Mouse (Mus musculus) CH12.LX (cell line): ENCODE measurements around the gene Nr2e1. TPM values are rescaled to one million over a fixed set of nuclear protein-coding genes. Genes with fewer than 3 reads are reported as not detected.

Experiments used
- DNase-seq: peaks from one replicate; pipeline ENCODE4 v3.0.0-alpha.2; 2013; ENCODE audit errors: extremely low read depth
- H3K27ac ChIP-seq: 2 replicates; pipeline ENCODE4 v1.5.1; 2012; ENCODE audit warnings: low read depth, mild to moderate bottlenecking, control low read depth, moderate library complexity; ENCODE audit not compliant: insufficient read depth
- H3K27me3 ChIP-seq: replicated peaks from 2 replicates; pipeline ENCODE3; 2012; ENCODE audit warnings: inconsistent platforms
- H3K36me3 ChIP-seq, 2 experiments: replicated peaks in 1 of 2; 2 replicates each; pipeline versions ENCODE3 to v1.6.1; 2012; ENCODE audit warnings: inconsistent platforms in 1 of 2, low read length in 1 of 2, mild to moderate bottlenecking in 1 of 2, mixed read lengths in 1 of 2, moderate library complexity in 1 of 2; ENCODE audit not compliant: control insufficient read depth in 1 of 2, insufficient read depth in 1 of 2
- H3K4me1 ChIP-seq, 2 experiments: 2 replicates each; pipeline ENCODE4 v1.6.1; 2012; ENCODE audit warnings: inconsistent platforms in 1 of 2, moderate library complexity in 1 of 2; ENCODE audit not compliant: insufficient read depth in 2 of 2, control insufficient read depth in 1 of 2
- H3K4me2 ChIP-seq: 2 replicates; pipeline ENCODE4 v1.6.1; 2012; ENCODE audit warnings: low read depth, mild to moderate bottlenecking, control low read depth; ENCODE audit not compliant: poor library complexity, insufficient read depth, severe bottlenecking
- H3K4me3 ChIP-seq, 3 experiments: fragments of 150-350 bp in 1 of 3; sonication (generic) in 1 of 3; replicated peaks in 1 of 3; 2 replicates each; pipeline versions ENCODE3 to v1.5.1; 2011 to 2012; ENCODE audit warnings: low read depth in 2 of 3, low read length in 2 of 3, mild to moderate bottlenecking in 2 of 3, moderate library complexity in 2 of 3, control low read depth in 1 of 3, improper control_type of control experiment in 1 of 3, inconsistent platforms in 1 of 3, mixed read lengths in 1 of 3; ENCODE audit not compliant: poor library complexity in 1 of 3
- H3K79me2 ChIP-seq: replicated peaks from 2 replicates; pipeline ENCODE4 v1.6.1; 2012; ENCODE audit warnings: mild to moderate bottlenecking, moderate library complexity; ENCODE audit not compliant: control insufficient read depth, poor library complexity, insufficient read depth, severe bottlenecking; ENCODE audit errors: extremely low read depth
- H3K9ac ChIP-seq: 2 replicates; pipeline ENCODE4 v1.6.1; 2012; ENCODE audit warnings: low read depth, mild to moderate bottlenecking, control low read depth, moderate library complexity; ENCODE audit not compliant: insufficient read depth
- H3K9me3 ChIP-seq: replicated peaks from 2 replicates; pipeline ENCODE3; 2012; ENCODE audit warnings: low read length, inconsistent platforms, mixed read lengths
- CHD2 ChIP-seq: IDR thresholded peaks from 2 replicates; pipeline ENCODE4 v1.6.1; 2011; ENCODE audit warnings: low read length, improper control_type of control experiment
- CTCF ChIP-seq, 2 experiments: IDR thresholded peaks in 1 of 2; conservative IDR thresholded peaks in 1 of 2; 2 replicates each; pipeline ENCODE4 v1.5.1; 2011 to 2012; ENCODE audit warnings: low read depth in 2 of 2, low read length in 2 of 2, improper control_type of control experiment in 1 of 2, inconsistent platforms in 1 of 2, mild to moderate bottlenecking in 1 of 2, moderate library complexity in 1 of 2
- ELF1 ChIP-seq: IDR thresholded peaks from 2 replicates; pipeline ENCODE4 v1.6.1; 2014; ENCODE audit warnings: low read depth, mild to moderate bottlenecking, inconsistent platforms, low read length, improper control_type of control experiment
- EP300 ChIP-seq: IDR thresholded peaks from 2 replicates; pipeline ENCODE4 v1.6.1; 2011; ENCODE audit warnings: low read length, improper control_type of control experiment
- GABPA ChIP-seq: IDR thresholded peaks from 2 replicates; pipeline ENCODE4 v1.6.1; 2012; ENCODE audit warnings: low read depth, low read length, improper control_type of control experiment, inconsistent platforms; ENCODE audit not compliant: insufficient replicate concordance
- JUN ChIP-seq: IDR thresholded peaks from 2 replicates; pipeline ENCODE4 v1.6.1; 2011; ENCODE audit warnings: low read depth, mild to moderate bottlenecking, low read length, improper control_type of control experiment, moderate library complexity; ENCODE audit not compliant: insufficient read depth
- JUND ChIP-seq: conservative IDR thresholded peaks from 2 replicates; pipeline ENCODE4 v1.6.1; 2011; ENCODE audit warnings: low read depth, low read length, improper control_type of control experiment
- MAX ChIP-seq: IDR thresholded peaks from 2 replicates; pipeline ENCODE4 v1.6.1; 2011; ENCODE audit warnings: low read length, improper control_type of control experiment
- MAZ ChIP-seq: IDR thresholded peaks from 2 replicates; pipeline ENCODE4 v1.6.1; 2012; ENCODE audit warnings: low read depth, mild to moderate bottlenecking, inconsistent platforms, low read length, improper control_type of control experiment, moderate library complexity
- MEF2A ChIP-seq: IDR thresholded peaks from 2 replicates; pipeline ENCODE4 v1.6.1; 2014; ENCODE audit warnings: low read depth, mild to moderate bottlenecking, inconsistent platforms, low read length, improper control_type of control experiment, borderline replicate concordance
- MYC ChIP-seq: IDR thresholded peaks from 2 replicates; pipeline ENCODE4 v1.6.1; 2011; ENCODE audit warnings: low read depth, mild to moderate bottlenecking, improper control_type of control experiment, low read length
- PAX5 ChIP-seq: IDR thresholded peaks from 2 replicates; pipeline ENCODE4 v1.6.1; 2012; ENCODE audit warnings: low read length, inconsistent platforms, mixed read lengths
- POLR2AphosphoS2 ChIP-seq: IDR thresholded peaks from 2 replicates; pipeline ENCODE4 v1.6.1; 2011; ENCODE audit warnings: low read depth, low read length, improper control_type of control experiment
- RAD21 ChIP-seq: IDR thresholded peaks from 2 replicates; pipeline ENCODE4 v1.6.1; 2011; ENCODE audit warnings: low read depth, mild to moderate bottlenecking, low read length, improper control_type of control experiment, moderate library complexity
- SIN3A ChIP-seq: IDR thresholded peaks from 2 replicates; pipeline ENCODE4 v1.6.1; 2012; ENCODE audit warnings: low read length, improper control_type of control experiment, inconsistent platforms
- TBP ChIP-seq: conservative IDR thresholded peaks from 2 replicates; pipeline ENCODE4 v1.6.1; 2011; ENCODE audit warnings: low read depth, low read length, improper control_type of control experiment
- UBTF ChIP-seq: IDR thresholded peaks from 2 replicates; pipeline ENCODE4 v1.6.1; 2012; ENCODE audit warnings: low read depth, mild to moderate bottlenecking, inconsistent platforms, low read length, improper control_type of control experiment, moderate library complexity
- USF1 ChIP-seq: IDR thresholded peaks from 2 replicates; pipeline ENCODE4 v1.6.1; 2014; ENCODE audit warnings: low read depth, mild to moderate bottlenecking, inconsistent platforms, low read length, improper control_type of control experiment
- ZC3H11A ChIP-seq: IDR thresholded peaks from 2 replicates; pipeline ENCODE4 v1.6.1; 2012; ENCODE audit warnings: low read depth, mild to moderate bottlenecking, inconsistent platforms, low read length, improper control_type of control experiment
- ZKSCAN1 ChIP-seq: IDR thresholded peaks from 2 replicates; pipeline ENCODE4 v1.6.1; 2012; ENCODE audit warnings: low read depth, inconsistent platforms, low read length, improper control_type of control experiment, borderline replicate concordance
- dilution Hi-C: fragments of 300-500 bp; cut with MboI; formaldehyde crosslinking; loops from 2 replicates; pipeline ENCODE4 v1.14.3; 2020; ENCODE audit warnings: low sequenced_read_pairs; ENCODE audit not compliant: extremely low pct_unique_long_range_greater_than_20kb, extremely low pct_ligation_motif_present
- in situ Hi-C: fragments of 300-500 bp; cut with MboI; formaldehyde crosslinking; loops from 3 replicates; pipeline ENCODE4 v1.14.3; 2019; ENCODE audit warnings: low sequenced_read_pairs, low pct_ligation_motif_present, low pct_unique_long_range_greater_than_20kb, mixed read lengths
- polyA plus RNA-seq: library from polyadenylated mRNA; unstranded; fragments of >175 nt; gene quantifications from 2 replicates; pipeline ENCODE4 v1.2.1, GENCODE M21; 2012; ENCODE audit warnings: low read depth; ENCODE audit not compliant: insufficient read length
- total RNA-seq, 2 experiments: library from RNA; depleted of rRNA; stranded (reverse); fragments of 300-350 nt in 1 of 2; fragments of >200 nt in 1 of 2; gene quantifications; 2 replicates each; pipeline ENCODE4 v1.2.3; 2012 to 2014

The Nr2e1 gene
- total and polyA plus RNA-seq, 3 experiments: not detected

GRCm38 (mm10) chr10:42537571-42538316 lies 45.7 kb downstream of the Nr2e1 start:
- dilution Hi-C loops: no loop called here
- Histone ChIP-seq H3K4me1 (0 out of 4 replicates have a peak, but pooled peaks cover 0 to 4% of the 10 kb centered on the region in 2 experiments), H3K4me3 (no peak overlapping the region), H3K79me2 (peaks cover 2% of the 10 kb centered on the region; the same call in 1 of the 2 replicates), H3K36me3 (peaks cover 29 to 51% of the 10 kb centered on the region in 2 experiments), H3K9me3 (no peaks in the 10 kb centered on the region), H3K9ac (no peak overlapping the region), H3K4me2 (no peak overlapping the region), H3K27ac (no peak overlapping the region), H3K27me3 (no peaks in the 10 kb centered on the region)
- no peak for TF ChIP-seq RAD21
- TF ChIP-seq MAZ: no peak
- TF ChIP-seq GABPA: no peak
- TF ChIP-seq CTCF (conservative IDR thresholded peaks at IDR 0.05 in 1 of 2, IDR thresholded peaks at IDR 0.05 in 1 of 2; ENCODE audit: low read depth in 2 of 2, low read length in 2 of 2): no peak
- TF ChIP-seq POLR2AphosphoS2: no peak
- no peak for TF ChIP-seq UBTF
- no peak for TF ChIP-seq SIN3A
- TF ChIP-seq MEF2A: no peak
- no peak for TF ChIP-seq ELF1
- no peak for TF ChIP-seq CHD2
- TF ChIP-seq ZC3H11A: no peak
- in situ Hi-C loops: no loop called here
- no peak for DNase-seq

- Histone ChIP-seq H3K9me3 (no peaks in the 10 kb centered on the region), H3K4me3 (no peak overlapping the region), H3K9ac (no peak overlapping the region), H3K27ac (no peak overlapping the region), H3K4me2 (no peak overlapping the region), H3K79me2 (peaks cover 2% of the 10 kb centered on the region; the same call in 1 of the 2 replicates), H3K27me3 (no peaks in the 10 kb centered on the region), H3K4me1 (0 out of 4 replicates have a peak, but pooled peaks cover 0 to 4% of the 10 kb centered on the region in 2 experiments), H3K36me3 (peaks cover 44 to 80% of the 10 kb centered on the region in 2 experiments)
- TF ChIP-seq MEF2A: no peak
- no peak for TF ChIP-seq PAX5
- TF ChIP-seq MYC: no peak
- no peak for TF ChIP-seq ELF1
- TF ChIP-seq USF1: no peak
- TF ChIP-seq TBP: no peak
- no peak for TF ChIP-seq JUND
- no peak for TF ChIP-seq JUN
- no peak for TF ChIP-seq MAX
- TF ChIP-seq EP300: no peak
- no peak for TF ChIP-seq MAZ
- no peak for TF ChIP-seq RAD21
- no peak for TF ChIP-seq ZKSCAN1
- in situ Hi-C loops: no loop called here
- no peak for DNase-seq
- dilution Hi-C loops: no loop called here
Observed at GRCm38 (mm10) chr10:42533836-42534453, 49.5 kb downstream of the Nr2e1 start.
